In the genomic region with DNA sequence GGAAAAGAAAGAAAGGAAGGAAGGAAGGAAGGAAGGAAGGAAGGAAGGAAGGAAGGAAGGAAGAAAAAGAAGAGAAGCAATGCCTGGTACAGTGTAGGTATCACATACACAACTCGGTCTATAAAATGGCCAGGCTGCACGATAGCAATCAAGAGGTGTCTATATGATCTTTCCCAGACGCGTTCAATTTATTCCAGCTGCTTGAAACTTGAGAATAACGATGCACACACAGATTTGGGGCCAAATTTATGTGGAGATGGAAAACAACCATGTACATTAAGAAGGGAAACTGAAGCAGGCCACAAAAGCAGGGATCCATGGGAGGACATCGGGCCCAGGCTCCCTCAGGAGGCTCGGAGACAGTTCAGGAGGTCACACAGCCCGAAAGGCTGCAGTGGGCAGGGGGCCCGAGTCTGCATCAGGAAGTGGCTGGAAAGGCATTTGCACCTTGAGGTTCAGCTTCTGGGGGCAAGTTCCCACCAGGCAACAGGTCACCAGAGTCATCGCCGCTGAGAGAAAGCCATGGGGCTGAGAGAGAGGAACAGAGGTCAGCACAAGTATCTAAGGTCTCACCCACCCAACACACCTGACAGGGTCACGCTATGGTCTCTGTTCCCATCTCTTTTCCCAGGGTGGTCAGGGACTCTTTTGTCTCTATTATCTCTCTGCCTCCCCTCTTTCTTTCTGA, we compare ENCODE assay signal across 11 mouse cellular contexts. TPM values are rescaled to one million over a fixed set of nuclear protein-coding genes. Genes with fewer than 3 reads are reported as not detected.
DNase-seq lines count a peak whose midpoint lies in the region; ATAC-seq and TF ChIP-seq lines count a peak whose summit lies in the region.
"Had no signal": no experiment of that assay in that cellular context is flagged by ENCODE, and none has a peak within 500 bp of the region (broad histone marks: within the 10 kb centered on the region; RNA-seq: fewer than 3 reads in every experiment).

No protein-coding gene starts in this region.

- 0 out of 2 replicates have a peak overlapping the region, but pooled peaks have one; percentile 28 for H3K9ac ChIP-seq in liver, embryonic 12.5 days
- no peak overlapping the region for H3K9ac ChIP-seq in embryonic facial prominence, embryonic 12.5 days
- peak overlapping the region; percentile 18; the same call in 1 of the 2 replicates for H3K9ac ChIP-seq in limb, embryonic 14.5 days (ENCODE audit: low read depth, low read length, severe bottlenecking)

- H3K9me3 ChIP-seq in liver, embryonic 12.5 days (replicated peaks) = no peaks in the 10 kb centered on the region
- no peaks in the 10 kb centered on the region for H3K9me3 ChIP-seq in embryonic facial prominence, embryonic 12.5 days
- H3K9me3 ChIP-seq in limb, embryonic 14.5 days (ENCODE audit: control insufficient read depth, low read length) = no peaks in the 10 kb centered on the region
- H3K9me3 ChIP-seq: hindbrain, embryonic 15.5 days had no signal

- peak; percentile 90 for DNase-seq in heart, adult 11 months
- no peak for DNase-seq in heart, adult 9 months (ENCODE audit: low spot score in 2 of 2)
- no peak for DNase-seq in liver
- peak; percentile 78 for DNase-seq in limb, embryonic 14.5 days (ENCODE audit: low spot score)
- DNase-seq in cerebellum, postnatal 14 days = no peak
- no peak for DNase-seq in testis, postnatal 14 days (ENCODE audit: low spot score)
- DNase-seq: right cerebral cortex, postnatal 14 days had no signal

- TF ChIP-seq POLR2A in limb, embryonic 14.5 days (IDR thresholded peaks at IDR 0.05; ENCODE audit: borderline replicate concordance, extremely low read depth, insufficient read depth, insufficient read length) = no peak

- WGBS in liver, embryonic 12.5 days (ENCODE audit: insufficient replicate concordance) = 42% methylated on average over 12 of the region's 12 CpGs
- WGBS in embryonic facial prominence, embryonic 12.5 days = 32% methylated on average over 12 of the region's 12 CpGs
- 29% methylated on average over 12 of the region's 12 CpGs for WGBS in limb, embryonic 14.5 days

- H3K4me3 ChIP-seq in liver, embryonic 12.5 days = no peak overlapping the region
- no peak overlapping the region for H3K4me3 ChIP-seq in embryonic facial prominence, embryonic 12.5 days
- no peak overlapping the region for H3K4me3 ChIP-seq in limb, embryonic 14.5 days (replicated peaks; ENCODE audit: low read length)

- H3K4me1 ChIP-seq in liver, embryonic 12.5 days = peaks cover 68% of the 10 kb centered on the region
- H3K4me1 ChIP-seq in embryonic facial prominence, embryonic 12.5 days = peaks cover 34% of the 10 kb centered on the region; the same call in 1 of the 2 replicates
- peaks cover 19% of the 10 kb centered on the region for H3K4me1 ChIP-seq in limb, embryonic 14.5 days (ENCODE audit: control insufficient read depth, insufficient read depth, low read length)

- peak overlapping the region; percentile 82 for H3K4me2 ChIP-seq in liver, embryonic 12.5 days
- H3K4me2 ChIP-seq in embryonic facial prominence, embryonic 12.5 days (replicated peaks) = peak overlapping the region; percentile 20
- peak overlapping the region; percentile 31; the same call in 1 of the 2 replicates for H3K4me2 ChIP-seq in limb, embryonic 14.5 days (replicated peaks; ENCODE audit: low read depth, low read length, severe bottlenecking)

- H3K27ac ChIP-seq in liver, embryonic 12.5 days = peak overlapping the region; percentile 43; the same call in 1 of the 2 replicates
- H3K27ac ChIP-seq in embryonic facial prominence, embryonic 12.5 days = peak overlapping the region; percentile 88
- peak overlapping the region; percentile 82 for H3K27ac ChIP-seq in limb, embryonic 14.5 days (replicated peaks; ENCODE audit: low read depth, low read length)
- H3K27ac ChIP-seq: macrophage had no signal

- H3K27me3 ChIP-seq in liver, embryonic 12.5 days (replicated peaks) = no peaks in the 10 kb centered on the region
- H3K27me3 ChIP-seq in embryonic facial prominence, embryonic 12.5 days = no peaks in the 10 kb centered on the region
- no peaks in the 10 kb centered on the region for H3K27me3 ChIP-seq in limb, embryonic 14.5 days (ENCODE audit: control insufficient read depth, insufficient read depth, low read length)
- H3K27me3 ChIP-seq: hindbrain, embryonic 15.5 days had no signal

- ATAC-seq in liver, embryonic 12.5 days = no peak
- ATAC-seq in embryonic facial prominence, embryonic 12.5 days (ENCODE audit: insufficient number of reproducible peaks, insufficient read depth, low FRiP score, low TSS enrichment) = no peak
- ATAC-seq in limb, embryonic 14.5 days (ENCODE audit: low FRiP score, low read depth) = no peak

- peaks cover 8% of the 10 kb centered on the region for H3K36me3 ChIP-seq in liver, embryonic 12.5 days
- peaks cover 18% of the 10 kb centered on the region for H3K36me3 ChIP-seq in embryonic facial prominence, embryonic 12.5 days
- H3K36me3 ChIP-seq in limb, embryonic 14.5 days (ENCODE audit: control insufficient read depth, insufficient read depth, low read length) = peaks cover 19% of the 10 kb centered on the region
- H3K36me3 ChIP-seq: hindbrain, embryonic 15.5 days had no signal

RNA-seq across cellular contexts. Expression of a gene that starts 1.0 kb away (rescaled TPM):
- polyA plus RNA-seq in liver, embryonic 12.5 days (2016; fragmentation: Nextera tagmentation; extraction: Ambion mirVana) = 69.1 and 70.9 TPM in 2 replicates
- 302 and 306 TPM in 2 replicates for polyA plus RNA-seq in embryonic facial prominence, embryonic 12.5 days (2016; fragmentation: Nextera tagmentation; extraction: Ambion mirVana)
- polyA plus RNA-seq in limb, embryonic 14.5 days (2012; rRNA removed) = 679 and 759 TPM in 2 replicates
- polyA plus RNA-seq in limb, embryonic 14.5 days (2014; fragmentation: Nextera tagmentation; extraction: Ambion mirVana) = 569 and 577 TPM in 2 replicates

RNA-seq across cellular contexts. Expression of a gene that starts 10.7 kb away (rescaled TPM):
- polyA plus RNA-seq in liver, embryonic 12.5 days (2016; fragmentation: Nextera tagmentation; extraction: Ambion mirVana) = 26.6 and 26.9 TPM in 2 replicates
- polyA plus RNA-seq in embryonic facial prominence, embryonic 12.5 days (2016; fragmentation: Nextera tagmentation; extraction: Ambion mirVana) = 25.8 and 26.0 TPM in 2 replicates
- 56.1 and 64.6 TPM in 2 replicates for polyA plus RNA-seq in limb, embryonic 14.5 days (2012; rRNA removed)
- polyA plus RNA-seq in limb, embryonic 14.5 days (2014; fragmentation: Nextera tagmentation; extraction: Ambion mirVana) = 88.4 and 89.0 TPM in 2 replicates

RNA-seq across cellular contexts. Expression of a gene that starts 30.5 kb away (rescaled TPM):
- polyA plus RNA-seq in liver, embryonic 12.5 days (2016; fragmentation: Nextera tagmentation; extraction: Ambion mirVana) = 8.5 and 8.6 TPM in 2 replicates
- 23.9 and 25.0 TPM in 2 replicates for polyA plus RNA-seq in embryonic facial prominence, embryonic 12.5 days (2016; fragmentation: Nextera tagmentation; extraction: Ambion mirVana)
- polyA plus RNA-seq in limb, embryonic 14.5 days (2012; rRNA removed) = 50.4 and 54.1 TPM in 2 replicates
- polyA plus RNA-seq in limb, embryonic 14.5 days (2014; fragmentation: Nextera tagmentation; extraction: Ambion mirVana) = 18.6 and 21.4 TPM in 2 replicates

RNA-seq across cellular contexts. Expression of a gene that starts 30.7 kb away (rescaled TPM):
- polyA plus RNA-seq in liver, embryonic 12.5 days (2016; fragmentation: Nextera tagmentation; extraction: Ambion mirVana) = 31.6 and 38.7 TPM in 2 replicates
- polyA plus RNA-seq in embryonic facial prominence, embryonic 12.5 days (2016; fragmentation: Nextera tagmentation; extraction: Ambion mirVana) = 63.0 and 64.4 TPM in 2 replicates
- polyA plus RNA-seq in limb, embryonic 14.5 days (2012; rRNA removed) = 82.7 and 86.8 TPM in 2 replicates
- 68.1 and 69.6 TPM in 2 replicates for polyA plus RNA-seq in limb, embryonic 14.5 days (2014; fragmentation: Nextera tagmentation; extraction: Ambion mirVana)

RNA-seq across cellular contexts. Expression of a gene that starts 31.3 kb away (rescaled TPM):
- polyA plus RNA-seq in liver, embryonic 12.5 days (2016; fragmentation: Nextera tagmentation; extraction: Ambion mirVana) = 1,421 and 1,491 TPM in 2 replicates
- polyA plus RNA-seq in embryonic facial prominence, embryonic 12.5 days (2016; fragmentation: Nextera tagmentation; extraction: Ambion mirVana) = 1,448 and 1,491 TPM in 2 replicates
- polyA plus RNA-seq in limb, embryonic 14.5 days (2012; rRNA removed) = 563 and 814 TPM in 2 replicates
- 1,719 and 1,751 TPM in 2 replicates for polyA plus RNA-seq in limb, embryonic 14.5 days (2014; fragmentation: Nextera tagmentation; extraction: Ambion mirVana)

Comparison
In these comparisons a context has a peak if more than half of its experiments do, and no peak if none do; other contexts are left out.
1. DNase-seq: peak in heart, adult 11 months (single experiment) and limb, embryonic 14.5 days (single experiment); none in heart, adult 9 months (0 of 2), liver (single experiment), cerebellum, postnatal 14 days (0 of 2) and testis, postnatal 14 days (single experiment).
2. H3K4me2 ChIP-seq: peak in every context shown above with its lines; median percentile 82 in liver, embryonic 12.5 days; 31 in limb, embryonic 14.5 days; 20 in embryonic facial prominence, embryonic 12.5 days.
3. Peak in every context shown above with its lines, with median percentiles within 50 percentile points of each other: H3K27ac ChIP-seq.